Mouse (Mus musculus): Measurements from ENCODE around the gene Taf1b.
A peak's percentile ranks its signal among the peaks of the same experiment; 100 is the strongest.
"Not testable (repeated sequence)": the region's sequence is repeated elsewhere in the genome, so short reads cannot be mapped to it uniquely, and the experiment has no call there.

The Taf1b gene

DNA sequence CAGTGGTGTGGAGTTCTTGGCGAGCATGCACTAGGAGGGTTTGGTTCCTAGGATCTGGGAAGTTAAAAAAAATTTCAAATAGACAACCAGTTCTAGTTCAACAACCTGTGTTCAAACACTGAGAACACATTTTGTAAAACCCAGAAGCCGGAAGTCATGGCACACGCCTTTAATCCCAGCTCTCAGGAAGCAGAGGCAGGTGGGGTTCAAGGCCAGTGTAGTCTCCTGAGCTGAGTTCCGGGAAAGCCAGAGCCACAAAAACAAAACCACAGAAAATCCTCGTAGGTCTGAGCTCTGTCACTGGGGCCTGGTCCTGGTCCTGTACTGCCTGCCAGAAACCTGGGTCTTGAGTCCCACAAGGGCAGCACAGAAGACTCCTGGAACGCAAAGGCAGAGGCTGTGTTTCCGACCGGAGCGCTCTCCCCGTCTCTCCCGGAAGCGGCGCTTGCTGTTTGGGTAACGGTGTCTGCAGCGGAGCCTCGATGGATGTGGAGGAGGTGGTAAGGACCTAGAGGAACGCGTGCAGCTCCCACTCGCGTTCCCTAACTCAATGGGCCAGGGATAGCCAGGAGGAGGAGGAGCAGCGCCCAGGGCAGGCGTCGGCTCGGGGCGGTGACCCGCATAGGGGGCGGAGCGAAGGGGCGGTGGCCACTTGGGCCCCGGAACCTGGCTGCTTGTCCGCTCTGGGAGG lies at the start of gene Taf1b:
Gene Taf1b, plus strand, starts transcription at position 210 of the 691 bp plus-strand sequence.
- peak; percentile 55 to 81 for DNase-seq (ENCODE audit: low spot score in 2 of 2)

DNA sequence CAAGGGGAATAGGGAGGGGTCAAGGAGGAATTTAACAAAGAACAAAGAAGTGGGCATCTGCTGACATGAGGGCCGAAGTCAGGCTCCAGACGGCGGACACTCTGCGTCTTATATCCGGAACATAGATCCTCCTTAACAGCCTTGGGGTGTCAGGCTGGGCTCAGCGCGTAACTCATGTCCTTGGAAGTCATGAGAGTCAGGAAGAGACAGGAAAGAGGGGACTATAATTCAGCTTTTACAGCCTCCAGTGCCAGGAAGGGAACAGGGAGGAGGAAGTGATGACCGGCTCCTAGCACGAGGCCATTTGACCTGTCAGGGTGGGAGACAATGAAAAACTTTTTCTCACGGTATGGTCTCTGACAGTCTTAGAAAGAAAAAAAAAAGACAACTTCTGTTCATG lies 37.8 kb upstream of the Taf1b start:
- DNase-seq (ENCODE audit: low spot score in 2 of 2): no peak

DNA sequence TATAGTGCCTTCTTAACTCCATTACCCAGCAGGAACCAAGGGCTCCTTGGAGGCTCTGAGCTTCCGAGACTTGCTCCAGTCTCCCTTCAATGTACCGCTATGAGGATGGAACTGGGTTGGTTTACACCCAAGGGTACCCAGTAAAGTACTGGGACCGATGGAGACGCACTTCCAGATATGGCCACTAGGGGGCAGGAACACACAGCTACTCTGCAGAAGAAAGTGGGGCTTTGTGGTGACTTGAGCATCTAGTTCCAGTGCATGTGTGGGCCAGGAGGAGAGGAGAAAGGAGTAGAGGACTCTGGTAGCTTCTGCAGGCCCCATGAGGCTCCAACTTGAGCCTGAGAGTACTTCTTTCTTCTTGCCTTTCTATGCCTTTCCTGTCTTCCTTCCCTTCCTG lies 36.0 kb upstream of the Taf1b start:
- not testable (repeated sequence) for DNase-seq (ENCODE audit: low spot score in 2 of 2)

DNA sequence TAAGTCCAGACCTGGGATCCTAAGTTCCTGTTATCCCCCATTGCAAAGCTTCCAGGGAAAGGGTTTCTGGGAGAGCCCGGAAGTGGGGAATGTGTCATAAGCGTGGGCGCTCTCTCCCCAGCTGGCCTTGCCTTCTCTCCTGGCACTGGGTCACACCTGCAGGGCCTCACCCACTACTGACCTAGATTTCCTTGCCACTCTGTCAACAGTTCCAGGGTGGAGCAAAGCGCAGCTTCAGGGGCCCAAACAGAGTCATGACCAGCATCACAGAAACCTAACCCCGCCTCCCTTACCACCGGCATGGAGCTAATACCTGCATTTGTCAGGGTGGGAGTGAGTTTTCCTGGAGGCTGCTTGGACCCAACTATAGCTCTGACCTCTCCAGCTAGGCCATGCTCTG lies 34.7 kb upstream of the Taf1b start:
- DNase-seq (ENCODE audit: low spot score in 2 of 2): not testable (repeated sequence)

DNA sequence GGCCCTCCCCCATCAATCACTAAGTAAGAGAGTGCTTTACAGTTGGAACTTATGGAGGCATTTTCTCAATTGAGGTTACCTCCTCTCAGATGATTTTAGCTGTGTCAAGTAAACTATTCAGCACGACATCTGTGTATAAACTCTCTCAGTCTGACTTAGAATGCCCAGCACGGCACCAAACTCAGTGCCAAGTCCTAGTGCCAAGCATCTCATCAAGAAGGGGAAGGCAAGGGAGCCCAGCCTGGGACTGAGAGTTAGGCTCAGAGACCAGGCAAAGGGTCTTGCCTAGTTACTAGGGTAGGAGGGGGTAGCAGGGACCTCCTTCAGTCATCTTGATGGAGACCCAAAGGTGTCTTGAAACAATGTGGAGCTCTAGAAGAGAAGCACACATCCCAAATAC lies 29.2 kb upstream of the Taf1b start:
- no peak for DNase-seq (ENCODE audit: low spot score in 2 of 2)

DNA sequence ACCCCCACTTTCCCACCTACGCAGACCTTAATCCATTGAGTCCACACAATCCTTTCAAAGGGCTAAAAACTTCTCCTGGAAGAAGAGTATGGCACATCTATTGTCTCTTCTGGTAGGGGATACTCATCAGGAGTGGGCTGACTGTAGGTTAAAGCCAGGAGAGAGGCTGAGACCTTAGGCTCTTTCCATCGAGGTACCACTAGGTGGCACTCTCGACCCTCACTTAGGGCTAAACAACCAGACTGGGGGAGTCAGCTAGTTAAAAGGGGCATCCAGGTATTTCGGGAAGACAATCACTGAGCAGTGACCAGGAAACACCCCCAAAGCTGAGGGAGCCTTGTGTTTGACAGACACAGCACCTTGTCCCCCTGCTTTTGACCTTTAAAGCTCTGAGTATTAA lies 27.2 kb upstream of the Taf1b start:
- DNase-seq (ENCODE audit: low spot score in 2 of 2): peak; percentile 14 to 68

DNA sequence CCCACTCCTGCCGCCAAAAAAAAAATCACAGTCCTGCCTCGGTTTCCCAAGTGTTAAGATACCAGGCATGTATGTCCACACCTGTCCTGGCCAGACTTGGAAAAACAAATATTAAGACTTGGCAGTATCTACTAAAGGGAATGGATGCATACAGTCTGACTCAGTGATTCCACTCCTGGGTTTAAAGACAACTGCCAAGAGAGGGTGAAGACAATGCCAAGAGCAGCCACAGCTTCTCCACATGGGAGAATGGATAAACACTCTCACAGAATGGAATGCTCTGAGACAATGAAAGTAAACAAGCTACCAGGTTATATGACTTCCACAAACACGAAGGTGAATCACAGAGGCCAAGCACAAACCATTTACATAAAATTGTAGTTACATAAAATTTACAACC lies 24.9 kb upstream of the Taf1b start:
- no peak for DNase-seq (ENCODE audit: low spot score in 2 of 2)

DNA sequence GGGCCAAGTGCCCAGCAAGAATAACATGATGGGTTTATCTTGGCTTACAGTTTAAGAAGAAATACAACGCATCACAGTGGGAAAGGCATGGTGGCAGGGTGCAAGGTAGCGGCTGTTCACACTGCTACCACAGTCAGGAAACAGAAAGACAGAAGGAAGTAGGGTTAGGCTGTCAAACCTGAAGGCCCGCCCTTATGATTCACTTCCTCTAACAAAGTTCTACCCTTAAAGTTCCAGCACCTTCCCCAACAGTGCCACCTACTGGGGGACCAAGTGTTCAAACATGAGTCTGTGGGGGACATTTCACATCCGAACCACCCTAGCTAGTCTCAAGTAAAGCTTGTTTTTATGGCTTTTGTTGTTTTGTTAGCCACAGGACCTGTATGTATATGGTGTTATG lies 13.2 kb upstream of the Taf1b start:
- DNase-seq (ENCODE audit: low spot score in 2 of 2): no peak

DNA sequence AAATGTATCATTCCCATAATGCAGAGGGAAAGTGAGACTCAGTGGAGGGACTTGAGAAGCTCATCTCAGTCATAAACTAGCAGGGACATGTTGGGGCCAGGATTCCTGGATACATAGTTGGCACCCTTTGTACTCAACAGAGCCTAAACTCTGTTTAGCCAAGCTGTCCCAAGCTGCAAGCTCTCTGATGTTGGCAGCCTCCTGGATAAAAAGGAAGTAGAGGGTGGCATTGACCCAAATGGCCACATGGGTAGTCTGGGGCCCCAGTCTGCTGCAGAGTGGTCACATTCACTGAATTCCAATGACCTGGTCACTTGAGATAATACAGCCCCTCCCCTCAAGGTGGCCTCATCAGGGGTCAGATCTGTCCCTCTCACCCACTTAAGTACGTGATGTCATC lies 11.3 kb upstream of the Taf1b start:
- DNase-seq (ENCODE audit: low spot score in 2 of 2): no peak

DNA sequence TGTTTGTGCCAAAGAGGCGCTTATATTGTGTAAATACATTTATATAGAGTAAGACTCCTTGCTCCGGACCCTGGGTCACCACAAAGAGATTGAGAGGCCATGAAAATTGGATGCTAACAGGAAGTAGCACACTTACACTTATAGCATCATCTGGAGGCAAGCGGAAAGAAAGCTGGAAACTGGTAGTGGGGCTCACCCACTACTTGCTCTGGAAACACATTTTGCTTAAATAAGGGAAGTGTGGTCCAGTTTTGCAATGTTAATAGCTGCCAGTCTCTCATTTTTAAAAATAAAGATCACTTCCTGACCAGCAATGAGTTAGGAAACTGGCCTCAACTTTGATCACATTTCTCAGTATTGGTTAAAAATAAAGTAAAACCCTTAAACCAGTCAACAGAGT lies 5.7 kb upstream of the Taf1b start:
- DNase-seq (ENCODE audit: low spot score in 2 of 2): not testable (repeated sequence)

DNA sequence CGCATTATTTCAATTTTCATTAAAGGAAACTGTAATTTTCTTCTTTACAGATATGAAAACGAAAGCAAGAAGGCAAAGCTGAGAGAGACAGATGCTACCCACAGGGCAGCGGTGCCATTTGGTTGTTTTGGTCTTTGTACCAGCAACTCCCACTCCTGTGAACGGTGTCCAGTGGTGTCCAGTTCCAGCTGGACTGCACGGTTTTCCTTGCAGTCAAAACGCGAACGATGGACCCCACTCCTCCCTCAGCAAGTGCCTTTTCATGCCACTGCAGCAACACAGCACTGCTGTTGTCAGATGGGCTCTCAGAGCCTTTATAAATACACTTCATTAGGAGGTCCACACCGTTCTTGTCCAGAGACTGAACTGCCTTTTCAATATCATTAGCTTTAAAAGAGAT lies 5.1 kb upstream of the Taf1b start:
- DNase-seq (ENCODE audit: low spot score in 2 of 2): no peak

DNA sequence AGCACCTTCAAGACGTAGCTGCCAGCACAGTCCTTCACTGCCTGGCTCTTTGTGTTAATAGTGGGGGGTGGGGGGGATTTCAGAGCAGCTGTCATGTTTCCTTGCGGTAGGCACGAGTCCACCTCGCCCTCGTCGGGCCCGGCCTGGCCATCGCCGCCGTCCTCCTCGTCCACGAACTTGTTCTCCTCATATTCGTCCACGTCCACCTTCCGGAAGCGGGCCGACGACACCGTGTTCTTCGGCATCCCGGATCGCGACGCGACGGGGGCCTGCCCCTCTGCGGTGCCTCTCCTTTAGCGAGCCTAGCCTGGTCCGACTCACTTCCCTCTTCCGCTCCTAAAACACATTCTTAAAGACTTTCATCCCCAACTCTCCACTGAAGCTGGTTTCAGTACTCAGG lies 4.7 kb upstream of the Taf1b start:
- no peak for DNase-seq (ENCODE audit: low spot score in 2 of 2)

DNA sequence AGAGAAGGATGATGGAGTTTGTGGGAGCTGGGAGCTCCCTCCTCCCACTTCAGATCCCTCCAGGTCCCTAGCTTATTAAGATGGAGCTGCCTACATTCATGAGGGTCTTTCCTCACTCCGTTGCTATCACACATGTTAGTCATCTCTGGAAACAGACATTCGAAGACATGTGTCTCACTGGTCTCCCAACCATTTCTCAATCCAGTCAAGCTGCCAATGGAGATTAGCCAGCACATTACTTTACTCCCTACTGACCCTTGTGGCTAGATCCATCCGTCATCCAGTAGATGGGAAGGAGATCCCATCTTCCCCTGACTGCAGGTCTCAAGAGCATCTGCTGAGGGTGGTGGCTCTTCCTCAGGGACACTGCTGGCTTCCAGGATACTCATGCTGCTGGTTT lies 3.4 kb upstream of the Taf1b start:
- not testable (repeated sequence) for DNase-seq (ENCODE audit: low spot score in 2 of 2)

DNA sequence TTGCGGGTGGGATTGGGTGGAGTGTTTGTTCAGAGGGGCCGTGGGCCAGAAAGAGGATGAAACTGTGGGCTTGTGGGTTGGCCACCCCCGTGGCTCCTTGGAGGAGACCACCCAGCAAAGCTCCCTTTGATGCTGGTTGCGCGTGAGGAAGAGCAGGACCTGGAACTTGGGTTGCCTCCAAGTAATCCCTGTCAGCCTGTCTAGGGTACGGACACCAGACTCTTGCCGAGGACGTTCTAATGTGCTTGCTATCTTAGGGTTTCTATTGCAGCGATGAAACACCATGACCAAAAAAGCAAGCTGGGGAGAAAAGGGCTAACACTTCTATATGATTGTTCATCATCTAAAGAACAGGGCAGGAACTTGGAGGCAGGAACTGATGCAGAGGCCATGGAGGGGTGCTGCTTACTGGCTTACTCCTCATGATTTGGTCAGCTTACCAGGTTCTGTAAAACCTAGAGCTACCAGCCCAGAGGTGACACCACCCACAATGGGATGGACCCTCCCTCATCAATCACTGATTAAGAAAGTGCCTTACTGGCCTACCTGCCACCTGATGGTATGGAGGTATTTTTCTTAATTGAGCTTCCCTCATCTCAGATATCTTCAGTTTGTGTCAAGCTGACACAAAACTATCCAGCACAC lies 804 bp downstream of the Taf1b start:
- not testable (repeated sequence) for DNase-seq (ENCODE audit: low spot score in 2 of 2)

DNA sequence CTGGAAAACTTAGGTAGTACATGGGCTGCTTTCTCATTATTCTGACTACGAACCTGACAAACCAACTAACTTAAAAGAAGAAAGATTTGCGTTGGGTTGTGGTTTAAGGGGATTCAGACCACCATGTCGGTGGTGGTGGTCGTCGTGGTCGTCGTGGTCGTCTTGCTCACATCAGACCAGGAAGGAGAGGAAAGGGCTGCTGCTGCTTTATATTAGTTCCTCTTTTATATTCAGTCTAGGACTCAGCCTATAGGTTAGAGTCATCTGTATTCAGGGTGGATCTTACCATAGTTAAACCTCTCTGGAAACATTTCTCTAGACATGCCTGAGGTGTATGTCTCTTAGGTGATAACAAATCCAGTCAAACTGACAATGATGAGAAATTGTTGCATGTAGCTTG lies 19.0 kb downstream of the Taf1b start:
- DNase-seq (ENCODE audit: low spot score in 2 of 2): no peak

DNA sequence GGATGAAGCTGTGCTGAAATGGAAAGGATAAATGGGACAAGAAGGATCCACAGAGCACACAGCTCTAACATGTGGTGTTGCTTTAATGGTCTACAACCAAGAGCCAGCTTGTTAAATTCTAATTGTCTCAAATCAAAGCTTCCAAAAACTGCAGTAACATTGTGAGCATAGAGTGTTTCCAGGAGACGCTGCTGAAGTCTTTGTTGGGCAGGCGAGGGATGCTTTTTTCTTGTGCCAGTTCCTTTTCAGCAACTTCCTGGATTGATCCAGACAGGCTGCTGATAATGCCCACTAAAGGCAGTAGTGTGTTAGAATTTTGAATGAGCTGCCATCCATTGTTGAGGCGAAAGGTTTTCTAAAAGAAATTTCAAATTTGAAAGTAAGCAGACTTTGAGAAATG lies 22.9 kb downstream of the Taf1b start:
- DNase-seq (ENCODE audit: low spot score in 2 of 2): no peak

DNA sequence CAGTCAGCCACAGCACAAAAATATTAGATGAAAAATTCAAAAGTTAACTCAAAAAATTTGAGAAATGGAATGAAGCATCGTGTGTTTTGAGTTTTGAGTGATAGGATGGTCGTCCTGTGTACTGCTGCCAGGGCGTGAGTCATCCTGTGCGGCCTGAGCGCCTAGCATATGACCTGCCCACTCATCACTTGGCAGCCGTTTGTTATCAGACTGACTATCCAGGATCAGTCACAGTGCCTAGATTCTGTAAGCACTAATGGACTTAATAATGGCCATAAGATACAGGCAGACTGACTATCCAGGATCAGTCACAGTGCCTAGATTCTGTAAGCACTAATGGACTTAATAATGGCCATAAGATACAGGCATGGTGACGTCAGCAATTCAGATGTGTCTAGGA lies 26.9 kb downstream of the Taf1b start:
- DNase-seq (ENCODE audit: low spot score in 2 of 2): not testable (repeated sequence)

DNA sequence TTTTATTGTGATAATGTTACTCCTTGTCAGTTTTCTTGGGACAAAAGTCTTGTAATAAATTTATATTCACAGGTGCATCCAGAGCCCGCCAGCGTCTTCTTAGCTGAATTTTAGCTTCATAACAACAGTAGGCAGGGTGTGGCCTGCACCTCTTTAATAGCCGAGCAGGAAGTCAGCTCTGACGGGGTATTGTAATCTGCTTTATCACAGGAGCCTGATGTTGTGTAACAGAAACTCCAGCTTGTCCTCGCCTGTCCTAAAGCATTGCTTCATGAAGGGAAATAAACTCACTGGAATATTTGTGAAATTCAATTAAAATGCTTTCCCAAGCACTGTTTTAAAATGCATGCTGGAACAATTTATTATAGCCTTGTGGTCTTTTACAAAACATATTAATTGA lies 38.2 kb downstream of the Taf1b start:
- no peak for DNase-seq (ENCODE audit: low spot score in 2 of 2)

DNA sequence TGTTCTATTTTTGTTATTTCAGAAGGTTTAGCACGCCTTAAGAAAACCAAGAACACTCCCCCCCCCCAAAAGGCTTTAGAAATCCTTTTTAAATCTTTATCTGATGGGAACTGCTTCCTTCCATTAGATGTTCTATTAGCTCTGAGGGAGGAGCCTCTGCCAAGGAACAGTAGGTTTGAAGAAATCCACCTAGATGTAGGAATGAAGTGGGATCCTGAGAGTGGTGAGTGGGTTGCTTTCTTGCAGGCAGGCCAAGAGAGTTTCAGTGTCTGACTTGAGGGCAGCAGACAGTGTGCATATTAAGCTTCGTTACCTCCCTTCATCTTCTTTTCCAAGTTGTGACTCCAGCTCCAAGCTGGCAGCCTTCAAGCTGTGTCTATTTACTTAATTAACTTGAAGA lies 39.0 kb downstream of the Taf1b start:
- no peak for DNase-seq (ENCODE audit: low spot score in 2 of 2)

DNA sequence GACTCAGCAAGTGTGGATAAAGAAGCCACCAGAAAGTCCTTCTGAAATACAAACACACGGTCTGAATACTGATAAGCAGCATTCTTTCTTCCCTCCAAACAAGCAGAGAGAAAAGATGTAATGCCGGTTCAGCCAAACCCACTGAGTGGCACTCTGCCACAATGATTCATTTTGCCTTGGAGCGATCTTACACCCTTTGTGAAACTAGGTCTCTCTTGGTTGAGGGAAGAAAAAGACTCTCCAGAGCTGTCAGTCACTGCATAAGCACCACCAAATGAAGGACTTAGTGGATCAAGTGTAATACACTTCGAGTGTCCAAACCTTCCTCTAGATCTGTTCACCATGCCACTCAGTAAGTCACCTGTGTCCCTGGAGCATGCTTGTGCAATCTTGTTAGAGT lies 39.8 kb downstream of the Taf1b start:
- no peak for DNase-seq (ENCODE audit: low spot score in 2 of 2)

DNA sequence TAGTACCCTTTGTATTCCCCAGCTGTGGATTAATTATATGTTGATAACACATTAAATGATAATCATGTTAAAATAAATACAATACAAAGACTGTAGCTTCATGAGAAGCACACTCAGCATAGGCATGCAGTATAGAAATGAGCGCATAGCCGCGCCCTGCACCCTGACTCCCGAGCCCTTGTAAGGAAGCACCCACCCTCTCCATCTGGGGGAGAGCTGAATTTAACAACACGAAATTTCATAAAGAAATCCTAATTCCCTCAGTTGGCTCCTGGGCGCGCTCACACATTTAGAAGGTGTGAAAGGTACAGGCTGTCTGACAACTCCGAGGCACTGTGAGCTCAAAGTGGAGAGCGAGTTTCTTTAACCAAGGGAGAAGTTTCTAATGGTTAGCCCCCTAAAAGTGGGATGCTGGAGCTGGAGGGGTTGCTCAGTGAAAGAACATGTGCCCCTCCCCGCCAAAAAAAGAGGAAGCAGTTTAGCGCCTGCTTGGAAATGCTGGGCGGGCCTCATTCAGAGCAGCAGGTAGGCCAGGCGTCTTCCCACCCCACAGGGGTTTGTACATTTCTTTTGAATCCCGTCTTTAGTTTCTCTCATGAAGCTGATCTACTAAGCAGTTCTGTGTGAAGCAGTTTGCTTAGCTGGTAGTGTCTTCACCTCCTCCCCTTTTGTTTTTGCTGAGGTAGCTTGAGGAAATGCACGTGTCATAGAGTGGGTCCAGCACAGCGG lies 43.4 kb downstream of the Taf1b start:
- DNase-seq (ENCODE audit: low spot score in 2 of 2): no peak

DNA sequence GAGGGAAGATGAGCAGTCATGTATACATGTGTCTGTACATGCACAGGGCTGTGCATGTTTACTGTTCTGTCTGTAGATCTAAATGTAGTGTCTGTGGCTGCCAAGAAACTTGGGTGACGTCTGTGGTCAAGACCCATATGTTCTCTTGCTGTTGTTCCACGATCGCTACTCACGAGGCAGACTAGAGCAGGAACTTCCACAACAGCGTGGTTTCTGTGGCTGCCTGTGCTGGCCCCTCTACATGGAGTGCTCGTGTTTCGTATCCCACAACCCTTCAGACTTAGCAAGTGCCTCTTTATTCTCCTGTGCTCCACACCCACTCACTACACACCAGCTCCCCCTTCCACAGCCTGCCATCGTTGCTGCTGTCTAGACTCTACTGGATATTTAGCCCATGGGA lies 49.5 kb downstream of the Taf1b start:
- no peak for DNase-seq (ENCODE audit: low spot score in 2 of 2)

DNA sequence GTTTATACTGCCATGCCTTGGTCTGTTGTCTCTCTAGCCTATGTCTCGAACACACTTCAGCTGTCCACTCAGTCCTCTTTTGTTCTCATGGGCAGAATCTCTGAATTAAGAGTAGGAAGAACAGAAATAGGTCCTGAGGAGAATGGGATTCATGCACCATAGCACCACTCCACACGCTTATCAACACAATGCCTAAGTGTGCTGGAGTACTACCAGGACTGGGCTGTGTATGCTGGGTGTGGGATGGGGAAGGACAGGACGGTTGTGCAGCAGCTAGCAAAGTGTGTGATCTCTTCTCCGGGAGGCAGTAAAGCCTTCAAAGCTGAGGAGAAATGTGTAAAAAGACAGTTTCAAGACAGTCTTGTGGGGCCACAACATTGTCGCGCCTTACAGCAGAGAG lies 50.7 kb downstream of the Taf1b start:
- DNase-seq (ENCODE audit: low spot score in 2 of 2): no peak

All from thymus, postnatal 10 days (tissue).